Mouse (Mus musculus): ENCODE results near the gene Gm10644. TPM values are rescaled to one million over a fixed set of nuclear protein-coding genes. Genes with fewer than 3 reads are reported as not detected.

Gene Gm10644
- polyA plus RNA-seq (2014; fragmentation: Nextera tagmentation; extraction: Ambion mirVana) = 0.48 and 0.82 TPM in 2 replicates

GRCm38 (mm10) chr8:83955106-83955957, at the start of gene Gm10644, which contains the start of gene Asf1b:
TSS of gene Gm10644 (minus strand) at chr8:83955205.
TSS of gene Asf1b (plus strand) at chr8:83955507.
- H3K4me1 ChIP-seq (ENCODE audit: control insufficient read depth, insufficient read depth, low read length) = no peaks in the 10 kb centered on the region
- DNase-seq (ENCODE audit: low spot score) (peak; percentile 100), ATAC-seq (ENCODE audit: low read depth) (peak; percentile 99)
- H3K4me2 ChIP-seq (ENCODE audit: low read depth, low read length) = peak within 1 kb of the TSS; percentile 87
- H3K4me3 ChIP-seq (ENCODE audit: low read depth, low read length) = peak within 1 kb of the TSS; percentile 60
- no peak within 1 kb of the TSS; the same call in 1 of the 2 replicates for H3K27ac ChIP-seq (replicated peaks; ENCODE audit: low read depth, low read length)
- H3K27me3 ChIP-seq (replicated peaks; ENCODE audit: control insufficient read depth, insufficient read depth, low read length) = no peaks in the 10 kb centered on the region
- under 1% methylated on average over 68 of the region's 75 CpGs for WGBS
- H3K9ac ChIP-seq (ENCODE audit: low read depth, low read length) = peak within 1 kb of the TSS; percentile 68
- no peaks in the 10 kb centered on the region for H3K9me3 ChIP-seq (ENCODE audit: control insufficient read depth, low read length)
- H3K36me3 ChIP-seq (ENCODE audit: control insufficient read depth, insufficient read depth, low read length) = no peaks in the 10 kb centered on the region

- peak; percentile 97 for DNase-seq (ENCODE audit: low spot score)
- H3K9ac ChIP-seq (ENCODE audit: low read depth, low read length) = peak overlapping the region; percentile 67
- peak overlapping the region; percentile 57 for H3K4me3 ChIP-seq (ENCODE audit: low read depth, low read length)
- H3K4me1 ChIP-seq (ENCODE audit: control insufficient read depth, insufficient read depth, low read length) = peaks cover 7% of the 10 kb centered on the region; the same call in 1 of the 2 replicates
- WGBS = under 1% methylated on average over 29 of the region's 30 CpGs
- peak overlapping the region; percentile 91 for H3K27ac ChIP-seq (replicated peaks; ENCODE audit: low read depth, low read length)
- peak overlapping the region; percentile 97 for H3K4me2 ChIP-seq (ENCODE audit: low read depth, low read length)
- peaks cover 29% of the 10 kb centered on the region for H3K36me3 ChIP-seq (ENCODE audit: control insufficient read depth, insufficient read depth, low read length)
- peak; percentile 88 for ATAC-seq (ENCODE audit: low read depth)
- H3K9me3 ChIP-seq (ENCODE audit: control insufficient read depth, low read length) = no peaks in the 10 kb centered on the region
- H3K27me3 ChIP-seq (replicated peaks; ENCODE audit: control insufficient read depth, insufficient read depth, low read length) = no peaks in the 10 kb centered on the region
Measured at GRCm38 (mm10) chr8:84004533-84005201, 49.7 kb upstream of the Gm10644 start.

GRCm38 (mm10) chr8:84003612-84004246, 48.7 kb upstream of the Gm10644 start:
- Histone ChIP-seq H3K27me3 (replicated peaks; ENCODE audit: control insufficient read depth, insufficient read depth, low read length) (no peaks in the 10 kb centered on the region), H3K9me3 (ENCODE audit: control insufficient read depth, low read length) (no peaks in the 10 kb centered on the region), H3K4me1 (ENCODE audit: control insufficient read depth, insufficient read depth, low read length) (peaks cover 14% of the 10 kb centered on the region), H3K4me3 (ENCODE audit: low read depth, low read length) (peak overlapping the region; percentile 57), H3K36me3 (ENCODE audit: control insufficient read depth, insufficient read depth, low read length) (peaks cover 37% of the 10 kb centered on the region), H3K27ac (replicated peaks; ENCODE audit: low read depth, low read length) (peak overlapping the region; percentile 91), H3K4me2 (ENCODE audit: low read depth, low read length) (peak overlapping the region; percentile 97), H3K9ac (ENCODE audit: low read depth, low read length) (peak overlapping the region; percentile 67)
- DNase-seq (ENCODE audit: low spot score) (no peak), ATAC-seq (ENCODE audit: low read depth) (no peak)
- WGBS = 65% methylated on average over 6 of the region's 6 CpGs

GRCm38 (mm10) chr8:84002957-84003611, 48.1 kb upstream of the Gm10644 start:
- DNase-seq (ENCODE audit: low spot score) (no peak), ATAC-seq (ENCODE audit: low read depth) (no peak)
- H3K9ac ChIP-seq (ENCODE audit: low read depth, low read length) = no peak overlapping the region
- H3K9me3 ChIP-seq (ENCODE audit: control insufficient read depth, low read length) = no peaks in the 10 kb centered on the region
- 58% methylated on average over 12 of the region's 12 CpGs for WGBS
- H3K4me1 ChIP-seq (ENCODE audit: control insufficient read depth, insufficient read depth, low read length) = peaks cover 15% of the 10 kb centered on the region
- peak overlapping the region; percentile 97; the same call in 1 of the 2 replicates for H3K4me2 ChIP-seq (ENCODE audit: low read depth, low read length)
- peaks cover 37% of the 10 kb centered on the region for H3K36me3 ChIP-seq (ENCODE audit: control insufficient read depth, insufficient read depth, low read length)
- no peak overlapping the region for H3K27ac ChIP-seq (replicated peaks; ENCODE audit: low read depth, low read length)
- H3K27me3 ChIP-seq (replicated peaks; ENCODE audit: control insufficient read depth, insufficient read depth, low read length) = no peaks in the 10 kb centered on the region
- H3K4me3 ChIP-seq (ENCODE audit: low read depth, low read length) = no peak overlapping the region

GRCm38 (mm10) chr8:84001281-84002000, 46.4 kb upstream of the Gm10644 start, which contains the start of gene 1700067K01Rik:
TSS of gene 1700067K01Rik (plus strand) at chr8:84001502.
- 34% methylated on average over 36 of the region's 61 CpGs for WGBS
- DNase-seq (ENCODE audit: low spot score) (no peak), ATAC-seq (ENCODE audit: low read depth) (no peak)
- H3K4me1 ChIP-seq (ENCODE audit: control insufficient read depth, insufficient read depth, low read length) = peaks cover 15% of the 10 kb centered on the region
- H3K9me3 ChIP-seq (ENCODE audit: control insufficient read depth, low read length) = no peaks in the 10 kb centered on the region
- H3K36me3 ChIP-seq (ENCODE audit: control insufficient read depth, insufficient read depth, low read length) = peaks cover 37% of the 10 kb centered on the region
- H3K9ac ChIP-seq (ENCODE audit: low read depth, low read length) = peak within 1 kb of the TSS; percentile 25; the same call in 1 of the 2 replicates
- H3K4me3 ChIP-seq (ENCODE audit: low read depth, low read length) = no peak within 1 kb of the TSS
- H3K27ac ChIP-seq (replicated peaks; ENCODE audit: low read depth, low read length) = no peak within 1 kb of the TSS
- peak within 1 kb of the TSS; percentile 36 for H3K4me2 ChIP-seq (ENCODE audit: low read depth, low read length)
- H3K27me3 ChIP-seq (replicated peaks; ENCODE audit: control insufficient read depth, insufficient read depth, low read length) = no peaks in the 10 kb centered on the region

- no peak overlapping the region for H3K27ac ChIP-seq (replicated peaks; ENCODE audit: low read depth, low read length)
- peaks cover 41% of the 10 kb centered on the region for H3K36me3 ChIP-seq (ENCODE audit: control insufficient read depth, insufficient read depth, low read length)
- no peaks in the 10 kb centered on the region for H3K9me3 ChIP-seq (ENCODE audit: control insufficient read depth, low read length)
- H3K4me2 ChIP-seq (ENCODE audit: low read depth, low read length) = 0 out of 2 replicates have a peak overlapping the region, but pooled peaks have one; percentile 74
- 93% methylated on average over 2 of the region's 2 CpGs for WGBS
- ATAC-seq (ENCODE audit: low read depth) = no peak
- no peaks in the 10 kb centered on the region for H3K27me3 ChIP-seq (replicated peaks; ENCODE audit: control insufficient read depth, insufficient read depth, low read length)
- no peak overlapping the region for H3K9ac ChIP-seq (ENCODE audit: low read depth, low read length)
- no peak overlapping the region for H3K4me3 ChIP-seq (ENCODE audit: low read depth, low read length)
- no peak for DNase-seq (ENCODE audit: low spot score)
- H3K4me1 ChIP-seq (ENCODE audit: control insufficient read depth, insufficient read depth, low read length) = peaks cover 11% of the 10 kb centered on the region
Measured at GRCm38 (mm10) chr8:83999825-84000224, 44.8 kb upstream of the Gm10644 start.

GRCm38 (mm10) chr8:83999057-83999705, 44.2 kb upstream of the Gm10644 start:
- no peaks in the 10 kb centered on the region for H3K27me3 ChIP-seq (replicated peaks; ENCODE audit: control insufficient read depth, insufficient read depth, low read length)
- H3K9me3 ChIP-seq (ENCODE audit: control insufficient read depth, low read length) = no peaks in the 10 kb centered on the region
- DNase-seq (ENCODE audit: low spot score) (no peak), ATAC-seq (ENCODE audit: low read depth) (no peak)
- peak overlapping the region; percentile 79 for H3K4me3 ChIP-seq (ENCODE audit: low read depth, low read length)
- 62% methylated on average over 16 of the region's 16 CpGs for WGBS
- H3K36me3 ChIP-seq (ENCODE audit: control insufficient read depth, insufficient read depth, low read length) = peaks cover 44% of the 10 kb centered on the region
- no peak overlapping the region; the same call in 1 of the 2 replicates for H3K27ac ChIP-seq (replicated peaks; ENCODE audit: low read depth, low read length)
- peak overlapping the region; percentile 74 for H3K4me2 ChIP-seq (ENCODE audit: low read depth, low read length)
- H3K9ac ChIP-seq (ENCODE audit: low read depth, low read length) = peak overlapping the region; percentile 76
- peaks cover 11% of the 10 kb centered on the region for H3K4me1 ChIP-seq (ENCODE audit: control insufficient read depth, insufficient read depth, low read length)

Data from embryonic facial prominence, embryonic 14.5 days (tissue).